Mouse (Mus musculus) T-helper 17 cell (primary cell): ENCODE data around the gene Hist1h3d.

ENCODE experiments used
- in situ Hi-C, 2 experiments: fragments of 300-600 bp; cut with MboI, MseI; formaldehyde crosslinking; loops; 1 replicate in 1 of 2; 2 replicates in 1 of 2; pipeline ENCODE4 v1.15.1; 2025; ENCODE audit warnings: high pct_unique_total_duplicates in 2 of 2

Hist1h3d gene

GRCm38 (mm10) chr13:23561883-23562659, 13.5 kb upstream of the Hist1h3d start, which contains the start of gene Hist1h3e:
TSS of gene Hist1h3e (minus strand) at chr13:23562369.
- in situ Hi-C loops: loop anchor here in 1 of 2 experiments (25.0 kb wide), 1 partner anchor 1750 kb away; the partner anchor contains the start of genes Hist1h2ao, Hist1h2bq and Hist1h4m

DNA sequence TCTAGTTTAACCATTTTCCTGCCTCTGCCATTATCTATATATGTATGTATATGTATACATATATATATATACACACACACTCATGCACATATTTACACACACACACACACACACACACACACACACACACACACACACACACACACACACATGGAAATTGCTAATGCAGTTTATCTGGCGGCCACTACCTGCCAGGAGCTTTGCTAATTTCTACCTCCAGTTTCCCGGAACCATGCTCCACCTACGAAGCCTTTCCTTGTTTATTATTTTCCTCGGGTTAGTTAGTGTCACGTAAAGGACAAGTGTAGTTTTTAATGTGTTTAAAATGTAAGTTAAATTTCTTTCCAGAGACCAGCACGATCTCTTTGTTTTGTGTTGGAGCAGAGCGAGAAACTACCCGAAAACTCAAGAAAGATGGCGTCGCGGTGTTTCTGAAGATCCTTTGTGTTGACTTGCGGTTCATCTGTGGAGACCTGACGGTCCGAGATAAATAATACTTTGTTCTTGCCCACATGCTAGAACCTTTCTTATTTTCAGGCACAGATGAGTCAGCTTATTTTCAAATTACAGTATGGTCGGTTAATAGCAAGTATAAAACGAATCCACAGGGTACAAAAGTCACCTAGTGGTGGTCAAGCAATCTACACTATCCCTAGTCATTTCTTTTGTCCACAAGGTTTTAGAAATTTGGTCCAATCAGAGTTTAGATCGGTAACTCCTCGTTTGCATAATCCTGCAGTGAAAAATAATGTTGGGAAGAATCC, 12.7 kb upstream of the Hist1h3d start:
- in situ Hi-C loops: loop anchor here in 1 of 2 experiments (25.0 kb wide), 1 partner anchor 1751 kb away; the partner anchor contains the start of genes Hist1h2ao, Hist1h2bq and Hist1h4m

GRCm38 (mm10) chr13:23564482-23564881, 11.1 kb upstream of the Hist1h3d start:
- in situ Hi-C loops: loop anchor here in 1 of 2 experiments (25.0 kb wide), 1 partner anchor 1752 kb away; the partner anchor contains the start of genes Hist1h2ao, Hist1h2bq and Hist1h4m

DNA sequence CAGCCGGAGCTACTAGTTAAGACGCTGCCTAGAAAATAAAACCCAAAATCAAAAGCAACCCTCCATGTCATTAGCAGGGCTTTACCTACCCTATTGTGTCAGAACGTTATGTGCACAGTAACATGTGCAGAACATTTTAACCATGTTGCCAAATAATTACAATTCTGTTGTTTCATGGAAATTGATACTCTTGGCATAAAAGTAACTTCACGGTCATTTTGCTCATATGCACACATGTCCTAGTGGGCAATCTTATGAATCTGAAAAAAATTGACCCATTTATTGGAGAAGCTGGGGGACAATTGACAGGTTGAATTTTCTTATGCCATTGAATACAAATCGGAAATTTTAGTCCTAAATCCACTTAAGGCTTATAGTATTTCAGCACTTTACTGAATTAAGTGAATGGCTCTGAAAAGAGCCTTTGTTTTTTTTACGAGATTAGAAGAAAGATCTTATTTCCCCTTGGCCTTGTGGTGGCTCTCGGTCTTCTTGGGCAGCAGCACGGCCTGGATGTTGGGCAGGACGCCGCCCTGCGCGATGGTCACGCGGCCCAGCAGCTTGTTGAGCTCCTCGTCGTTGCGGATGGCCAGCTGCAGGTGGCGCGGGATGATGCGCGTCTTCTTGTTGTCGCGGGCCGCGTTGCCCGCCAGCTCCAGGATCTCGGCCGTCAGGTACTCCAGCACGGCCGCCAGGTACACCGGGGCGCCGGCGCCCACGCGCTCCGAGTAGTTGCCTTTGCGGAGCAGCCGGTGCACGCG, 5.1 kb upstream of the Hist1h3d start:
- in situ Hi-C loops: loop anchor here (5.0 to 25.0 kb wide), 5 partner anchors 112 to 1853 kb away; partner anchors contain the start of genes Hist1h2ac (in 1 of the 2), Hist1h2ah (in 1 of the 2), Hist1h2ai (in 1 of the 2) and Hist1h2ao (in 1 of the 2)

- in situ Hi-C loops: loop anchor here (5.0 to 25.0 kb wide), 5 partner anchors 111 to 1854 kb away; partner anchors contain the start of genes Hist1h2ac (in 1 of the 2), Hist1h2ah (in 1 of the 2), Hist1h2ai (in 1 of the 2) and Hist1h2ao (in 1 of the 2)
These were observed 4.5 kb upstream of the Hist1h3d start, which contains the start of the genes Hist1h2ae and Hist1h2bg for GRCm38 (mm10) chr13:23571022-23571503. TSS of gene Hist1h2ae (minus strand) at chr13:23571220. TSS of gene Hist1h2bg (plus strand) at chr13:23571396.

DNA sequence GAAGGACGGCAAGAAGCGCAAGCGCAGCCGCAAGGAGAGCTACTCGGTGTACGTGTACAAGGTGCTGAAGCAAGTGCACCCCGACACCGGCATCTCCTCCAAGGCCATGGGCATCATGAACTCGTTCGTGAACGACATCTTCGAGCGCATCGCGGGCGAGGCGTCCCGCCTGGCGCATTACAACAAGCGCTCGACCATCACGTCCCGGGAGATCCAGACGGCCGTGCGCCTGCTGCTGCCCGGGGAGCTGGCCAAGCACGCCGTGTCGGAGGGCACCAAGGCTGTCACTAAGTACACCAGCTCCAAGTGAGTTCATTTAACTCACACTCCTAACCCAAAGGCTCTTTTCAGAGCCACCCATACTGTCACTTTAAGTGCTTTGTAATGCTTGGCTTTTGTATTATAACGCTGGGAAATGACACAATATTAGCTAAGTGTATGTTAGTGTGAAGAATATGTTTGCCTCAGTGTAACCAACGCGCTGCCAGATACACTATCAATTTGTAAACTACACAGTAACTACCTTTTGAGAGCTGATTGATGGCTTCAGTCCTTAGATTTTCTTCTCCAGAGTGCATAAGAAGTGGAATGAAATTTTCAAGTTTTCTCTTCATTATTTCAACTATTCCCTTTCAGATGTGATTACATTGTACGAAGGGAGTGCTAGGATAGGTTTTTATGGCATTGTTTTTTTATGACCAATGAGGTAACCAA, 3.9 kb upstream of the Hist1h3d start:
- in situ Hi-C loops: loop anchor here (5.0 to 25.0 kb wide), 5 partner anchors 111 to 1854 kb away; partner anchors contain the start of genes Hist1h2ac (in 1 of the 2), Hist1h2ah (in 1 of the 2), Hist1h2ai (in 1 of the 2) and Hist1h2ao (in 1 of the 2)

DNA sequence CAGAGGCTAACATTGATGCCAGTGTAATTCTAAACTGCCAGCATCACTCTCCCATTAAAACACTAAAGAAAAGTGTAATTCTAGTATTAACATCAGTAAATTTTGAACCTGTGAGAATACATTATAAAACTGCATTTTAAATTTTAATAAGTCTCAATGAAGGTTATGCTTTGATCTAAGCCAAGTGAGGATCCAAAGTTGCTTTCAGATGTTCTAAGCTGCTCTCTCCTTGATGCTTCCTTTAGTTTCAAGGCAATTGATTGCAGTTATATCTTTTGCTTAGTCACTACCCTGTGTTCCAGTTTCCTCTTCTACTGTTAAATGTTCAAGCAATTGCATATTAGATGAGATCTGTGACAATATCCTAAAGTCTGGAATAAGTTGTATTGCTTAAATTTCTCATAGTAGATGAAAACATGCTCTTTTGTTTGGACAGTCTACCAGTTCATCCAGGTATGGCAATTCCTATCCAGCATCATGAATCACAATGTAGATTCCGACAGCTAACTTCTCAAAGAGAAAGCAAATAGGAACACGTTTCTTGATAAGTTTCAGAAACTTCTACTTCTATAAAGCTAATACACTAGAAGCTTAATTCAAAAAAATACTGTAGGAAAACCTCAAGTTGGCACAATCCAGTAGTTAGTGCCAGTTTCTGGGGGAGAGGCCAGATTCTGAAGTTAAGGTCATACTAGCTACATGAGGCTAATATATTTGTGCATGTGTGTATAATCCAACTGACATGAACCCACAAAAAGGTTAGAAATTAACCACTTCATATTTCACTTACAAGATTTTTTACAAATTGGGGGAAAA, 3.1 kb upstream of the Hist1h3d start:
- in situ Hi-C loops: loop anchor here (5.0 to 25.0 kb wide), 5 partner anchors 110 to 1855 kb away; partner anchors contain the start of genes Hist1h2ac (in 1 of the 2), Hist1h2ah (in 1 of the 2), Hist1h2ai (in 1 of the 2) and Hist1h2ao (in 1 of the 2)

DNA sequence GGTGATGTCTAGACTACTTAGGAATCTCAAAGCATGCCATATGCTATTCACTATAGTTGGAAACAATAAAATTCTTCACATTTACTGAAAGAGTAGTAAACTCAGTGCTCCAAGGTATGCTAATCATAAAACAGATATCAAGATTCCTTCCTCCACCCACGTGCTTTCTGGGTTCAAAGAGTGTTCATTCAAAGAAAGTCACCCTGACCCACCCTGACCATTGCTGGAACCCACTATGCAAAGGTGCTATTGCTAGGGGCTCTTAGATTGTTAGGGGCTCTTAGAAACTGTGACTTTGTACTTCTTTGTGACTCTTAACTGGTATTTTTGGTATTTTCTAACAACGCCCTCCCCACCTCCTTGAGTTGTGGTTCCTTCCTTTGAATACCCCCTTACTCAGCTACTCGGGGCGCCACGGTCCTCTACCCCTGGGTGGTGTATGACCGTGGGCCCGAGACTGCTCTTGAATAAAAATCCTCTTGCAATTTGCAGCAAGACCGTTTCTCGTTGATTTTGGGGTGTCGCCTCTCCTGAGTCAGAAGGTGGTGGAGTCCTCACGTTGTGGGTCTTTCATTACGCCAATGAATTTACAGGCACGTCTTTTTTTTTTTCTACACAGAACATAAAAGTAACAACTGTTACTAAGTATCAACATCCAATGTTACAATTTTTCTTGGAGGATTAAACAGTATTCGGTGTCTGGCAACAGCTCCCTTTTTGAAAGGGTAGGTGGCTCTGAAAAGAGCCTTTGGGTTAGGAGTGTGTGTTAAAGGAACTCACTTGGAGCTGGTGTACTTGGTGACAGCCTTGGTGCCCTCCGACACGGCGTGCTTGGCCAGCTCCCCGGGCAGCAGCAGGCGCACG, 2.3 kb upstream of the Hist1h3d start:
- in situ Hi-C loops: loop anchor here (5.0 to 25.0 kb wide), 5 partner anchors 109 to 1856 kb away; partner anchors contain the start of genes Hist1h2ac (in 1 of the 2), Hist1h2ah (in 1 of the 2), Hist1h2ai (in 1 of the 2) and Hist1h2ao (in 1 of the 2)

- in situ Hi-C loops: loop anchor here (5.0 to 25.0 kb wide), 5 partner anchors 108 to 1857 kb away; partner anchors contain the start of genes Hist1h2ac (in 1 of the 2), Hist1h2ah (in 1 of the 2), Hist1h2ai (in 1 of the 2) and Hist1h2ao (in 1 of the 2)
These were observed 1.6 kb upstream of the Hist1h3d start, which contains the start of the genes Hist1h2bf and Hist1h2ad for GRCm38 (mm10) chr13:23573898-23574524. TSS of gene Hist1h2bf (minus strand) at chr13:23574196. TSS of gene Hist1h2ad (plus strand) at chr13:23574381.

DNA sequence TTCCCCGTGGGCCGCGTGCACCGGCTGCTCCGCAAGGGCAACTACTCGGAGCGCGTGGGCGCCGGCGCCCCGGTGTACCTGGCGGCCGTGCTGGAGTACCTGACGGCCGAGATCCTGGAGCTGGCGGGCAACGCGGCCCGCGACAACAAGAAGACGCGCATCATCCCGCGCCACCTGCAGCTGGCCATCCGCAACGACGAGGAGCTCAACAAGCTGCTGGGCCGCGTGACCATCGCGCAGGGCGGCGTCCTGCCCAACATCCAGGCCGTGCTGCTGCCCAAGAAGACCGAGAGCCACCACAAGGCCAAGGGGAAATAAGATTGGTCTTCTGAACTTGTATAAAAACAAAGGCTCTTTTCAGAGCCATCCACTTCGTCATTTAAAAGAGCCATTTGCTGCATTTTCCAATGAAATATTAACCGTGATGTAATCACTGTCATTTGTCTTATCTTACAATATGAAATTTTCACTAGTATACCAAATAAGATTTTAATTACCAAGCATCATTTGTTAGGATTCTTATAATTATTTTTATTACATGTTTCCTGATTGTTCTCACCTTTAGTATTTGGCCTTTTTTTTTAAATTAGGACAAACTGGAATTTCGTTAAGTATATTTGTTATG, 905 bp upstream of the Hist1h3d start:
- in situ Hi-C loops: loop anchor here (5.0 to 25.0 kb wide), 6 partner anchors 37 to 1857 kb away; partner anchors contain the start of genes Hist1h2ac (in 1 of the 2), Hist1h2ah (in 1 of the 2), Hist1h2ai (in 1 of the 2) and Hist1h2ao (in 1 of the 2)

- in situ Hi-C loops: loop anchor here in 1 of 2 experiments (5.0 kb wide), 1 partner anchor 39 kb away; the partner anchor contains the start of gene Hist1h3g
These were observed 326 bp downstream of the Hist1h3d start for GRCm38 (mm10) chr13:23575864-23576313.

DNA sequence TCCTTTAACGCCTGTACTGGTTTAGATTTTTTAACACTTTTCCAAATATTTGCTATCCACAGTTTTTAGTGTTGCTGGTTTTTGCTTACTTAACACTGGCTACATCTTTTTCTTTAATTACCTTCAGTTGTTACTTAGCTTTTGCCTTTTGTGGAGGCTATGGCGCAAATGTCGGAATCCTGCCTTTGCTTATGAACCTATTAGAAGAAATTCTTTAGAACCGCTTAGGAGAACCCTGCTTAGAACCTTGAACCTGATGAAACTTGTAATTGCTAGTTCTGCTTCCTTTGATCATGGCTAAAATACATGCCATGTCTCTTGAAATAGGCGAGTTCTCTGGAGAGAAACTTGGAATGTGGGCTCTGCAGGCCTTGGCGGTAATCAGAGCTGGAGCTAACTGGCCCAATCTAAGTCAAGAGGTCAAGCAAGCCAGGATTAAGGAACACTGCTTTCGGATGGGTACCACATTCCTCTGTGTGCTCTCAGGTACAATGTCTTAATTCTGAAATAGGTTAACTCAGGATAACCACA, 853 bp downstream of the Hist1h3d start:
- in situ Hi-C loops: loop anchor here in 1 of 2 experiments (5.0 kb wide), 1 partner anchor 39 kb away; the partner anchor contains the start of gene Hist1h3g

- in situ Hi-C loops: loop anchor here in 1 of 2 experiments (5.0 kb wide), 1 partner anchor 40 kb away; the partner anchor contains the start of gene Hist1h3g
These were observed 1.5 kb downstream of the Hist1h3d start for GRCm38 (mm10) chr13:23576906-23577639.

- in situ Hi-C loops: loop anchor here in 1 of 2 experiments (5.0 kb wide), 1 partner anchor 41 kb away; the partner anchor contains the start of gene Hist1h3g
These were observed 2.3 kb downstream of the Hist1h3d start for GRCm38 (mm10) chr13:23577835-23578234.
